Comparison of ENCODE assay signal across 25 mouse cellular contexts in genomic region chr8:13190235-13190634, GRCm38 (mm10). TPM values are rescaled to one million over a fixed set of nuclear protein-coding genes. Genes with fewer than 3 reads are reported as not detected.
DNase-seq lines count a peak whose midpoint lies in the region; TF ChIP-seq lines count a peak whose summit lies in the region.
"Had no signal": no experiment of that assay in that cellular context is flagged by ENCODE, and none has a peak within 500 bp of the region (broad histone marks: within the 10 kb centered on the region; RNA-seq: fewer than 3 reads in every experiment).

No protein-coding gene starts in this region.

- peak overlapping the region; percentile 43 for H3K4me3 ChIP-seq in E14TG2a.4 (replicated peaks; ENCODE audit: low read length)
- H3K4me3 ChIP-seq: embryonic facial prominence, embryonic 10.5 days; embryonic facial prominence, embryonic 13.5 days; erythroblast, embryonic 14.5 days; forebrain, embryonic 12.5 days; forebrain, embryonic 15.5 days; heart, embryonic 12.5 days; heart, embryonic 15.5 days; hindbrain, embryonic 15.5 days had no signal

- intact Hi-C loops in heart, postnatal 36 days (cut with DNase I), result no loop called here

- peaks cover 84% of the 10 kb centered on the region for H3K36me3 ChIP-seq in E14TG2a.4 (ENCODE audit: insufficient read depth, low read length)
- H3K36me3 ChIP-seq: embryonic facial prominence, embryonic 10.5 days; forebrain, embryonic 15.5 days; heart, embryonic 15.5 days; hindbrain, embryonic 15.5 days had no signal

- no peaks in the 10 kb centered on the region for H3K9me3 ChIP-seq in E14TG2a.4 (ENCODE audit: low read length)
- H3K9me3 ChIP-seq: embryonic facial prominence, embryonic 10.5 days; embryonic facial prominence, embryonic 13.5 days; forebrain, embryonic 12.5 days; forebrain, embryonic 15.5 days; heart, embryonic 12.5 days; heart, embryonic 15.5 days; hindbrain, embryonic 15.5 days had no signal

- H3K27me3 ChIP-seq in E14TG2a.4 (ENCODE audit: insufficient read depth, low read length), result no peaks in the 10 kb centered on the region
- H3K27me3 ChIP-seq: embryonic facial prominence, embryonic 13.5 days; forebrain, embryonic 12.5 days; forebrain, embryonic 15.5 days; heart, embryonic 12.5 days; heart, embryonic 15.5 days; hindbrain, embryonic 15.5 days had no signal

- no peak for TF ChIP-seq CTCF in E14TG2a.4 (conservative IDR thresholded peaks at IDR 0.05; ENCODE audit: low read length)

- peak; percentile 76 to 84 for DNase-seq in lung, adult 18-20 months
- DNase-seq in lung, postnatal 10 days, result peak; percentile 81
- peak; percentile 89 for DNase-seq in lung, postnatal 36 days
- DNase-seq in ovary, postnatal 10 days (ENCODE audit: low spot score), result no peak
- no peak for DNase-seq in thymus, postnatal 14 days
- no peak for DNase-seq in heart, postnatal 36 days
- DNase-seq: adrenal gland, adult 2 months; adrenal gland, postnatal 14 days; cerebellum, adult 11 months; cerebellum, adult 2 months; cerebellum, adult 9-11 months; cerebellum, postnatal 25 days; gastrocnemius, postnatal 25 days; heart, adult 18-20 months; heart, postnatal 10 days; heart, postnatal 4 days had no signal

- H3K4me1 ChIP-seq in E14TG2a.4 (replicated peaks; ENCODE audit: low read depth, low read length), result peaks cover 79% of the 10 kb centered on the region
- H3K4me1 ChIP-seq: heart, embryonic 12.5 days; heart, embryonic 15.5 days; hindbrain, embryonic 15.5 days had no signal

RNA-seq across cellular contexts. Expression of gene Grtp1, which starts 10.2 kb away (rescaled TPM):
- total RNA-seq in heart, postnatal 36 days (2021), result 1 to 10 TPM; 4.8 to 4.9 TPM

RNA-seq across cellular contexts. Expression of gene Lamp1, which starts 31.3 kb away (rescaled TPM):
- total RNA-seq in heart, postnatal 36 days (2021), result 100 to 1,000 TPM; 403 to 406 TPM

Comparison
In these comparisons a context has a peak if more than half of its experiments do, and no peak if none do; other contexts are left out.
1. DNase-seq: peak in lung, adult 18-20 months (2 of 2), lung, postnatal 10 days (single experiment) and lung, postnatal 36 days (single experiment); none in ovary, postnatal 10 days (single experiment), thymus, postnatal 14 days (single experiment) and heart, postnatal 36 days (0 of 2).